Mouse (Mus musculus) liver, embryonic 11.5 days (tissue): ENCODE measurements around the gene Ralgps1. TPM values are rescaled to one million over a fixed set of nuclear protein-coding genes. Genes with fewer than 3 reads are reported as not detected.
"Not testable (repeated sequence)": the region's sequence is repeated elsewhere in the genome, so short reads cannot be mapped to it uniquely, and the experiment has no call there.

Source experiments
- ATAC-seq: fragments of 200-750 bp; cut with Nextera tagmentation; replicated peaks from 2 replicates; pipeline ENCODE4 v1.8.0; 2017; ENCODE audit warnings: moderate number of reproducible peaks, mild to moderate bottlenecking, moderate TSS enrichment, moderate library complexity; ENCODE audit not compliant: low FRiP score
- DNase-seq: peaks from one replicate; pipeline ENCODE4 v3.0.0-alpha.2; 2017; ENCODE audit warnings: low spot score
- H3K27ac ChIP-seq: fragments of 300-500 bp; sonication (generic); 2 replicates; pipeline ENCODE4 v1.5.1; 2014; ENCODE audit warnings: mild to moderate bottlenecking, low read depth, low read length, control low read depth
- H3K27me3 ChIP-seq: fragments of 300-500 bp; sonication (generic); replicated peaks from 2 replicates; pipeline ENCODE4 v1.6.1; 2014; ENCODE audit warnings: low read length, mixed read lengths; ENCODE audit not compliant: control insufficient read depth, insufficient read depth
- H3K36me3 ChIP-seq: fragments of 300-500 bp; sonication (generic); 2 replicates; pipeline ENCODE4 v1.6.1; 2014; ENCODE audit warnings: mild to moderate bottlenecking, low read length, moderate library complexity, mixed read lengths; ENCODE audit not compliant: control insufficient read depth, insufficient read depth
- H3K4me1 ChIP-seq: fragments of 300-500 bp; sonication (generic); replicated peaks from 2 replicates; pipeline ENCODE4 v1.6.1; 2014; ENCODE audit warnings: low read length, mixed read lengths; ENCODE audit not compliant: control insufficient read depth, insufficient read depth
- H3K4me2 ChIP-seq: fragments of 300-500 bp; sonication (generic); 2 replicates; pipeline ENCODE4 v1.6.1; 2014; ENCODE audit warnings: mild to moderate bottlenecking, control low read depth, moderate library complexity
- H3K4me3 ChIP-seq: fragments of 300-500 bp; sonication (generic); 2 replicates; pipeline ENCODE4 v1.5.1; 2014; ENCODE audit warnings: low read depth, low read length, control low read depth
- H3K9ac ChIP-seq: fragments of 300-500 bp; sonication (generic); 2 replicates; pipeline ENCODE4 v1.6.1; 2014; ENCODE audit warnings: low read depth, low read length, control low read depth
- H3K9me3 ChIP-seq: fragments of 300-500 bp; sonication (generic); 2 replicates; pipeline ENCODE4 v1.6.1; 2016; ENCODE audit warnings: low read length, inconsistent platforms, mixed read lengths; ENCODE audit not compliant: control insufficient read depth
- WGBS: fragments of 180-500 bp; shearing (Covaris S2); extraction: QIAGEN DNeasy Blood & Tissue Kit; methylation state at CpG from one replicate; pipeline ENCODE4 v1.1.7; 2014; 5-methylcytosine and 5-hydroxymethylcytosine counted together
- polyA plus RNA-seq: library from polyadenylated mRNA; unstranded; fragments of >200 nt; fragmentation: Nextera tagmentation; extraction: Ambion mirVana; gene quantifications from 2 replicates; pipeline ENCODE4 v1.2.1, GENCODE M21; 2014

Gene Ralgps1
- polyA plus RNA-seq, 1 experiment from 2014 or later = 3.0 TPM

GRCm38 (mm10) chr2:33097326-33097725 is 274.0 kb downstream of the Ralgps1 start:
- not testable (repeated sequence) for H3K9ac ChIP-seq, H3K4me1 ChIP-seq, H3K36me3 ChIP-seq, H3K4me3 ChIP-seq, H3K27ac ChIP-seq, H3K4me2 ChIP-seq, H3K9me3 ChIP-seq, DNase-seq, ATAC-seq, H3K27me3 ChIP-seq
- WGBS = 69% methylated on average over 11 of the region's 12 CpGs

GRCm38 (mm10) chr2:33095221-33095671 is 276.0 kb downstream of the Ralgps1 start:
- Histone ChIP-seq H3K27ac (no peak overlapping the region), H3K27me3 (no peaks in the 10 kb centered on the region; the same call in 1 of the 2 replicates), H3K4me2 (no peak overlapping the region), H3K4me1 (no peaks in the 10 kb centered on the region), H3K9ac (no peak overlapping the region), H3K36me3 (no peaks in the 10 kb centered on the region), H3K9me3 (no peaks in the 10 kb centered on the region), H3K4me3 (no peak overlapping the region)
- WGBS = 67% methylated on average over 10 of the region's 10 CpGs
- DNase-seq (no peak), ATAC-seq (no peak)

- no peak for DNase-seq
Observed at GRCm38 (mm10) chr2:33090620-33091520, 280.4 kb downstream of the Ralgps1 start.

DNA sequence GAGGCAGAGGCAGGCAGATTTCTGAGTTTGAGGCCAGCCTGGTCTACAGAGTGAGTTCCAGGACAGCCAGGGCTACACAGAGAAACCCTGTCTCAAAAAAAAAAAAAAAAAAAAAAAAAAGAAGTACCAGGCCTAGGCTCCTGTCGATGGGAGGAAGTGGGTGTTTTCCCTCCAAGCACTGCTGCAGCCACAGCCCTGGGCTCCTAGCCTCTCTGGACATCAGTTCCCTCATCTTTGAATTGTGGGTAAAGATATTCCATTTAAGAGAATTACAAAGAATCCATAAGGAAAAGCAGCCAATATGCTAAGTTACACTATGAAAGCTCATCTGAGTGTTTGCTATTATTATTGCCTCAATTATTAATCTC is 281.3 kb downstream of the Ralgps1 start:
- not testable (repeated sequence) for H3K9ac ChIP-seq, H3K9me3 ChIP-seq, H3K36me3 ChIP-seq, DNase-seq, H3K27ac ChIP-seq, H3K4me2 ChIP-seq, H3K27me3 ChIP-seq, ATAC-seq, H3K4me1 ChIP-seq, H3K4me3 ChIP-seq
- 17% methylated on average over 1 of the region's 1 CpGs for WGBS

More at GRCm38 (mm10) chr2:33090620-33091520, 280.4 kb downstream of the Ralgps1 start:
- Histone ChIP-seq H3K9me3 (no peaks in the 10 kb centered on the region), H3K4me3 (no peak overlapping the region), H3K27ac (no peak overlapping the region), H3K27me3 (no peaks in the 10 kb centered on the region), H3K9ac (no peak overlapping the region), H3K4me2 (no peak overlapping the region), H3K4me1 (no peaks in the 10 kb centered on the region), H3K36me3 (no peaks in the 10 kb centered on the region)
- WGBS = 76% methylated on average over 8 of the region's 8 CpGs
- ATAC-seq = no peak

DNA sequence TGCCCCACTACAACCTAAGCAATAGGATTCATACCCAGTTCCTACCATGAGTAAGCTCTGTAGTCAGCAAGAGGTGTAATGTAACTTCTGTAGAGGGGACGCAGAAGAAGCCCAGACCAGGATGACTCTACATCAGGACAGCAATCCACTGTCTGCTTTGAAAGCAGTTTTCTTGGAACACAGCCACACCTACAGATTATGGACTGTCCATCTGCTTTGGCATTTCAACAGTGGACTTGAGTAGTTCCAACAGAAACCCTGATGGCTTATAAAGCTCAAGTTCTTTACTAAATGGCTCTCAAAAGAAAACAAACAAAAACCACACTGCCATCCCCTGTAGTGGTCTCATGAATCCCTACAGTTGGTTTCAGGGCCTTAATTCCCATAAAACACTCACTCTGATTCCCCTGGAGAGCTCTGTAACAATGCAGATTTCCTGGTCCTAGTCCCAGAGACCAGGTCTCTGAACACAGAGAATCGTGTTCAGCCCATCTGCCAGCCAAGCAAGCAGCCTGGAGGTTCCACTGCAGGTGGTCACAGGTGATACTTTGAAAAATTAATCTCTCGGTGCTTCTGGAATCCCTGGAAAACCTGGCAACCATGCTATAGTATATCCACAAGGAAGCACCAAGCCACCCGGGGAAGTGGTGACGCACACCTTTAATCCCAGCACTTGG is 281.8 kb downstream of the Ralgps1 start:
- H3K9ac ChIP-seq = no peak overlapping the region
- H3K9me3 ChIP-seq = no peaks in the 10 kb centered on the region
- H3K27me3 ChIP-seq = no peaks in the 10 kb centered on the region
- H3K4me3 ChIP-seq = no peak overlapping the region
- H3K4me2 ChIP-seq = no peak overlapping the region
- no peaks in the 10 kb centered on the region for H3K4me1 ChIP-seq
- DNase-seq (no peak), ATAC-seq (no peak)
- H3K27ac ChIP-seq = no peak overlapping the region
- H3K36me3 ChIP-seq = no peaks in the 10 kb centered on the region
- 76% methylated on average over 5 of the region's 5 CpGs for WGBS

- no peak for ATAC-seq
- H3K27ac ChIP-seq = no peak overlapping the region
- H3K4me3 ChIP-seq = no peak overlapping the region
- H3K27me3 ChIP-seq = no peaks in the 10 kb centered on the region
- H3K36me3 ChIP-seq = no peaks in the 10 kb centered on the region
- H3K4me2 ChIP-seq = no peak overlapping the region
- H3K4me1 ChIP-seq = no peaks in the 10 kb centered on the region
- WGBS = 81% methylated on average over 7 of the region's 7 CpGs
- no peaks in the 10 kb centered on the region for H3K9me3 ChIP-seq
- H3K9ac ChIP-seq = no peak overlapping the region
- DNase-seq = no peak
Observed at GRCm38 (mm10) chr2:33086671-33087363, 284.5 kb downstream of the Ralgps1 start.

DNA sequence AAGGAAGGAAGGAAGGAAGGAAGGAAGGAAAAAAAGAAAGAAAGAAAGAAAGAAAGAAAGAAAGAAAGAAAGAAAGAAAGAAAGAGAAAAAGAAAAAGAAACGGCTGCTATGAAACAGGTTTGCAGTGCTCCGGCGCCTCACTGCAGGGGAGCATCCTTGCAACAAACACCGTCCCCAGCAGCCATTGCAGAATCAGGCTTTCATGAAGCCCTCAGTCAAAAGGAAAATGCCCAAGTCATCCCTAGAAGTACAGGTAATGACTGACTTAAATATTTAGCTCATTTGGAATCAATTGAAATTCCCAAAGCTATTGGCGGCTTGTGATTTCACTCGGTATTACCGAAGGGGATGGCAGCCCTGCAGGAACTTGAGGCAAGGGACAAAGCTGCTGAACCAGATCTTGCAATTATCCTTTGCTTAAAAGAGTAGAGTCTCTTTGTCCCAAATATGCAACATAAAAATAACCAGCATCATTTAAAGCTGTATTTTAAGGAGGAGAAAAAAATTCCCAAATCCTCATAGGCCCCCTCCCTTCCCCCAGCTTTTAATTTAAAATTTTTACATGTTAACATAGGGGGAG is 285.2 kb downstream of the Ralgps1 start:
- no peaks in the 10 kb centered on the region for H3K4me1 ChIP-seq
- no peaks in the 10 kb centered on the region for H3K9me3 ChIP-seq
- DNase-seq (no peak), ATAC-seq (no peak)
- no peaks in the 10 kb centered on the region for H3K36me3 ChIP-seq
- H3K4me2 ChIP-seq = no peak overlapping the region
- no peaks in the 10 kb centered on the region for H3K27me3 ChIP-seq
- WGBS = 71% methylated on average over 7 of the region's 7 CpGs
- H3K9ac ChIP-seq = no peak overlapping the region
- no peak overlapping the region for H3K4me3 ChIP-seq
- no peak overlapping the region for H3K27ac ChIP-seq

DNA sequence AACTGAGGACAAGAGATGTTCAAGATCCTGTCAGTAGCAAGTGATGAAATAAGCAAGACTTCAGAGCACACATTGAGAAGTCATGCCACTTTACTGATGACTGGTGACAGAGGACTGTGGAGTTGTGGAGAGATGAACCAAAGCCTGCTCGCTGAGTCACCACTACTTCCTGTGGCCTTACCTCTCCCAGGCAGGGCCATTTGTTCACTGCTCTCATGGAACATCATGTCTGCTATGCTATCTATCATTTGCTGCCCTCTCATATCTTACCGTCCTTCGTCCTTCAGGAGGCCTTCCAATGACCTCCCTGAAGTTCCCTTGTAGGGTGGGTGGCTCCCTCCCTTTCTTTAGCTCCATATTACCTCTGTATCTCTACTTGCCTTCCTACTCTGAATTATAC is 287.1 kb downstream of the Ralgps1 start:
- H3K9ac ChIP-seq = no peak overlapping the region
- H3K9me3 ChIP-seq = no peaks in the 10 kb centered on the region
- DNase-seq = no peak
- H3K27me3 ChIP-seq = no peaks in the 10 kb centered on the region
- no peak overlapping the region for H3K4me2 ChIP-seq
- H3K36me3 ChIP-seq = no peaks in the 10 kb centered on the region
- no peak overlapping the region for H3K27ac ChIP-seq
- no peak for ATAC-seq
- WGBS = 47% methylated on average over 3 of the region's 3 CpGs
- no peak overlapping the region for H3K4me3 ChIP-seq
- H3K4me1 ChIP-seq = 0 out of 2 replicates have a peak, but pooled peaks cover 4% of the 10 kb centered on the region
